In genomic region chr8:116868699-116869098, GRCm38 (mm10) we compare ENCODE assay signal across 1 mouse cellular context.
TF ChIP-seq lines count a peak whose summit lies in the region.

No protein-coding gene starts in this region.

TF ChIP-seq in CH12.LX, 34 proteins besides CTCF, POLR2A, EP300 and RAD21 (continued from another document):
- TF ChIP-seq ZC3H11A (IDR thresholded peaks at IDR 0.05; ENCODE audit: low read depth, low read length) (no peak), RCOR1 (conservative IDR thresholded peaks at IDR 0.05; ENCODE audit: low read depth, low read length) (no peak), HCFC1 (IDR thresholded peaks at IDR 0.05; ENCODE audit: low read depth, low read length) (no peak), ZMIZ1 (IDR thresholded peaks at IDR 0.05; ENCODE audit: low read depth, low read length) (no peak), UBTF (IDR thresholded peaks at IDR 0.05; ENCODE audit: low read depth, low read length) (no peak), PAX5 (IDR thresholded peaks at IDR 0.05; ENCODE audit: low read length) (no peak)
